Mouse (Mus musculus): ENCODE data around the gene Rcc2.

Gene Rcc2

DNA sequence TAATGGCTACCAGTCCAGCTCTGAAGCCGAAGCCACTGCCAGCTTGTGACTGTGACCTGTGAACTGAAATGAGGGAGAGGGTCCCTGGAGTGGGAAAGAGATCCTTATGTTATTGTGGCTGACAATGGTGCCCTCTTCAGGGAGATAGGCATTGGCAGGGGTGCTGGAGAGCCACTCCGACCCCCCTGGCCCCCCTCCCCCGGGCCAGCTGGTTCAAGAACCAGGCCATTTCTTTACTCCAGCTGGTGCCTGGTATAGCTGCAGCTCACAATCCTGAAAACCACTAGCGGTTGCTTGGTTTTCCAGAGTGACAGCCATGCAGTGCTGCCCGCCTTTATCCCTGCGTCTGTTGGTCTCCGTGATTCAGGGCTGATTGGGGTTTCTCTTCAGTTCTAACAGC, 8.8 kb downstream of the Rcc2 start:
- DNase-seq (ENCODE audit: extremely low spot score, low read depth, low spot score), result no peak

DNA sequence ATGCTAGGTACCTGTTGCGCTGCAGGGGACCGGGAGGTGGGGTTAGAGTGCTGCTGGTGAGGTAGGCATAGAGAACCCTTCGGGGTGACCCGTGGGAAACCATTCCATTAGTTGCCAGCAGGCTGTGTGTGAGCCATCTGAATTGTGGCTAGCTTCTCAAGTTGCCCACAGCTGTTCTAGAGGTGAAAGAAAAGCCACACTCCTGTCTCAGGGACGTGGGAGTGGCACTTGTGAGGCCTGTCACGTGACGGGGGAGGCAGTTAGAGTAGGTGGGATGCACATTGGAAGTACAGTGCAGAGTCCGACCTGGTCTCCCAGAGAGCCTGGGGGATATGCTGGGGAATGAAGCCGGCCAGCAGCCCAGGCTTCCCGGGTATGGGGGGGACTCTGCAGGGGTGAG, 9.3 kb downstream of the Rcc2 start:
- DNase-seq (ENCODE audit: extremely low spot score, low read depth, low spot score), result no peak

DNA sequence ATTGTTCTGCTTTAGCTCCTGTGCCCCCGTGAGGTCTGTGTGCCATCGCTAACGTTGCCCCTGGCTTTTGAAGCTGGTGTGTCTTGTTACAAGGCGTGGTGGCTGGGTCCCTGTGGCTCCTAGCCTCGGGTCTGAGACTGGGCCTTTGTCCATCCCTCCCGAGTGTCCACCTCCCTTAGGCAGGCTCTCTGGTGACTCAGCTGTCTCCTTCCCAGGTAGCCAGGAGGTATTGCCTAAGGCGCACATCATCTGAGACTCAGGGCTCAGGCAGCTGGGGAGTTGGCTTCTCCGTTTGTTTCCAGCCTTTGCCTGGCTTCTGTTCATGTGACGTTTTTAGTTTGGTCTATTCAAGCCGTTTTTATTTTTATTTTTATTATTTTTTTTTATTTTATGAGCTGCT, 10.4 kb downstream of the Rcc2 start:
- no peak for DNase-seq (ENCODE audit: extremely low spot score, low read depth, low spot score)

DNA sequence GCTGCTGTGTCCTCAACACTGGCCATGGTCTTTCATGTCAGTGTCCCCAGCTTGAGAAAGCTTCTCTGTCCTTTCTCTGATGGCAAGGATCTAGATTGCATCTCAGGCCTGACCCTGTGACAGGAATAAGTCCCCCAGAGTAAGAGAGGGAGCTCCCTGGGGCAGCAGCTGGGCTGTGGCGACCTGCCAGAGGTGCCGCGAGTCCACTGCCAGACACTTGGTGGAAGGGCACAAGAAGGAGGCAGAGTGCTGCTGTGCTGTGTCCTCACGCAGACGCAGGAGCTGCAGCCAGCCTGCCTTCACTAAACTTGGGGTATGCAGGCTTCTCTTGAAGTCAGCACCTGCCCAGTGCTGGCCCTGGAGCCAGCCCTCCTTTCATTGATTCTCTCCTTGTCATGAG, 11.0 kb downstream of the Rcc2 start:
- DNase-seq (ENCODE audit: extremely low spot score, low read depth, low spot score), result no peak

DNA sequence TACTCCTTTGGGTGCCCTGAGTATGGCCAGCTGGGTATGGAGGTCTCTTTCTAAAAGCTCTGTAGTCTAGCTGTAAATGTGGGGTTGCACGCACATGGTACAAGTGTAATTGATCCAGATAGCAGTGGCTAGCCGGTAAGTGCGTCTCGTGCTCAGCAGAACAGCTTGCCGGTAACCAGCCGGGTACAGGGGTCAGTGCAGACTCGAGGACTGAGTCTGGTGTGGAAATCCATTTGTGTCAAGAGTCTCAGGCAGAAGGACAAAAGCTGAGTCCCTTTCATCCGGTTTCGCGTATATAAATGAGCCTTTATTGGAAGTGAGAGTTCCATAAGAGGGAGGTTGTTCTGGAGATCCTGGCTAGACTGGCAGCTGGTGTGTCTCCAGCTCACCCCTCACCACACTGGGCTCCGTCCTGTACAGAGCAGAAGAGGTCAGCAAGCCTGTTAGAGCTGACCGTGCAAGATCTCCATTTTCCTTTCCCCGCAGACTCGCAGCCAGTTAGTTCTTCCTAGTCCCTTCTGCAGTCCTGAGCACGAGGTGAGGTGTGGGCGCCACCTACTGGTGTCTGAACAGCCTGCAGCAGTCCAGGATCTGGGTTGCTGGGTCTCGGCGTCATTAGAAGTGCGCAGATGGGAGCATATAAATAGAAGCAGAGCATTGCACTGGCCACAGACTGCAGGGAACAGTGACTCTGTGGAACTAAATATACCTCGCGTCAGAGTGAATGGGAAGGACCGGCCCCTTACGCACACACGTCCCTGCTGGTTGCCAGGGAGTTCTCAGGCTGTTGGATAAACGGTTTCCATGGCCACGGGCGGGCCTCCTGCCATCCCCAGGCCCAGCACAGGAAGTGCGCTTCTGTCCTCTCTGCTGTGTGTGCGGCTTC, 13.4 kb downstream of the Rcc2 start:
- DNase-seq (ENCODE audit: extremely low spot score, low read depth, low spot score), result no peak

DNA sequence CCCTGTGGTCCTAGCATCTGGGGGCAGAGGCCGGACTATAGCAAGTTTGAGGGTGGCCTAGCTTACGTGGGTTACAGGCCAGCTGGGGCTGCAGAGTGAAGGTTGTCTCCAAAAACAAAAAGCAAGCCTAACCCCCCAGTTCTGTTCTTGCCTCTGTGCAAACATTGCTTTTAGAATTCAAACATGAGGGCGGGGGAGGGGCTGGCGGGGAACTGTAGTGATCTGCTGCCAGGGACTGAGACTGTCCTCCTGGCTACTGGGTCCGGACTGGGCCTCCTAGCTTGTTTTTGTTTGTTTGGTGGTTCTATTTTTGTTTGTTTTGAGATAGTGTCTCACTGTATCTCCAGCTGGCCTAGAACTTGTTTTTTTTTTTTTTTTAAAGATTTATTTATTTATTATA, 14.2 kb downstream of the Rcc2 start:
- no peak for DNase-seq (ENCODE audit: extremely low spot score, low read depth, low spot score)

DNA sequence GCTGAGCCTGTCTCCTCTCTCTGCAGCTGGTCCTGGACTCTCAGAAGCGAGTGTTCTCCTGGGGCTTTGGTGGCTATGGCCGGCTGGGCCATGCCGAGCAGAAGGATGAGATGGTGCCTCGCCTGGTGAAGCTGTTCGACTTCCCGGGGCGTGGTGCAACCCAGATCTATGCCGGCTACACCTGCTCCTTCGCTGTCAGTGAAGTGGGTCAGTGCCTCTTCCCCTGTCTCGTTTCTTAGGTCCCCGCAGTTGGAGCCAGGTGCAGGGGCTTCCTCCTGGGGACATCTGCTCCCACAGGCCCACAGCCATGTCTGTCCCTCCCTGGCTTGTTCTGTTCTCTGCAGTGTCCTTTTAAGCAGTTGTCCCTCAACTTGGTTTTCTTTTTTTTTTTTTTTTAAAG, 16.7 kb downstream of the Rcc2 start:
- DNase-seq (ENCODE audit: extremely low spot score, low read depth, low spot score), result no peak

DNA sequence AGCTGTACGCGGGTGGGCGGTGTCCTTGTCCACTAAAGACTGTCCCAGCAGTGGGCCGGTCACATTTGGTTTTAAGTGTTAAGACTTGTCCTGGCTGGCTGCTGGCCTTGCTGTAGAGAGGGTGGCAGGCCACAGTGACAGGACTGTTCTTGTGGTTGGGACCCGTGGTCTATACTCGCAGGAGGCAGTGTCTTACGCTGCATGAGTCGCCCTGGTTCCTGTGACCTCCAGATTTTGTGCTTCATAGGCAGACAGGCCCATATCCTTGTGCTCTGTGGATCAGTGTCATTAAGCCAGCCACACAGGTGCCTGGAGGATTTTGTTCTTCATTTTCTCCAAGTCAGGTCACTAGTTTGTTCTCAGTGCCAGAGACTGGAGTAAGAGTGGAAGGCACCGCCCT, 18.1 kb downstream of the Rcc2 start:
- DNase-seq (ENCODE audit: extremely low spot score, low read depth, low spot score), result no peak

DNA sequence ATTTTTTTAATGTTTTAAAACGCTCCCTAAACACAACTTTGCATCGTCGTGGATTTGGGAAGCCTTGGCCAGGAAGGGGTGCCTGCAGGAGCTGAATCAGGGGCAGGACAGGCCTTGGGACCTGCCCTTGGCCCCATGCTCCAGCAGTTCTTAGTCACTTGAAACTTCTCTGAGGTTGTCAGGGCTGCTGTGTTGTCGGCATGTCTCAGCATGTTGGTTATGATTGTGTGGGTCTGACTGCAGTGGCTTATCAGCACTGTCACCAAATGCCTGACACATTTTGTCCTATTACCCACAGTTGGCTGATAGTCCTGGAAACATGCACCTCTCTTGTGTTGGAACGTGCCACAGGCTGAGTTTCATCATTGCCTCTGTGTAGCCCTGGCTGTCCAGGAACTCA, 19.8 kb downstream of the Rcc2 start:
- DNase-seq (ENCODE audit: extremely low spot score, low read depth, low spot score), result no peak

DNA sequence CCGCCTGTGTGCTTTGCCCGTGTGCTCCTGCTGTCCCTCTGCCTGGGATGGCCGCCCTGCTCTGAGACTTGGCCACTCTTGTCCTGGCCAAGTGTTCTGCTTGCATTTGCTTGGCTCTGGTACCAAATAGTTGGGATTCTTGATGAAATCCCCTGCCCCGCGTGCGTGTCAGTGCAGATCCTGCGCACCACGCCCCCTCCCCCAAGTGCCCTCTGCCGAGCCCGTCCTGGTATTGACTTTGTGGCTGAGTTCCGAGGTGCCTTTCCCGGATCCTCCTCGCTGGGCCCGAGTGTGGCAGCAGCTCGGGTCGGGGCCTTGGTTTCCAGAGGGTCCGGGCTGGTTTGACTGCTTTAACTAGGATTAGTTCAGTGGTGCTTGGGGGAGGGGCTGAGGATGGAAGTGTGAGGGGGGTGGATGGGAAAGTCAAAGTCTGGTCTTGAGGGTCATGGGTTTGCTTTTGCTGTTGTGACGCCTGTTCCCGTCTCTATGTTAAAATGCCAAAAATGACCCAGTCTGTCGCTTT, 21.7 kb downstream of the Rcc2 start:
- no peak for DNase-seq (ENCODE audit: extremely low spot score, low read depth, low spot score)

DNA sequence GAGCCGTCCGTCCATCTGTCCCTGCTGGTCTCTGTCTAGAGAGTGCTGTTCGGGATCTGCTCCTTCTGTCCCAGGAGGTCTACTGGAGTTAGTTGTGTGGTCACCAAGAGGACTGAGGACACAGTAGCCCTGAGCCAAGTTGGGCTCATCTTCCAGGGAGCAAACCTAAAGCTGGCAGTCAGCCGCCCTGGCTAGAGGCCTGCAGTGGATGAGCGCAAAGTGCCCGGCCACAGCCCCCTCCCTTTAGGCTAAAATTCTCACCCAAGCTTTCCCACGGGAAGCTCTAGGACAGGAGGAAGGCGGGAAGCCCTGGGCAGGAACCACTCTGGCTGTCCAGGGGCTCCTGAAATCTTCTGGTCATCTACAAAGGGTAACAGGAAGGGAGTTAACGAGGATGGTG, 22.4 kb downstream of the Rcc2 start:
- no peak for DNase-seq (ENCODE audit: extremely low spot score, low read depth, low spot score)

DNA sequence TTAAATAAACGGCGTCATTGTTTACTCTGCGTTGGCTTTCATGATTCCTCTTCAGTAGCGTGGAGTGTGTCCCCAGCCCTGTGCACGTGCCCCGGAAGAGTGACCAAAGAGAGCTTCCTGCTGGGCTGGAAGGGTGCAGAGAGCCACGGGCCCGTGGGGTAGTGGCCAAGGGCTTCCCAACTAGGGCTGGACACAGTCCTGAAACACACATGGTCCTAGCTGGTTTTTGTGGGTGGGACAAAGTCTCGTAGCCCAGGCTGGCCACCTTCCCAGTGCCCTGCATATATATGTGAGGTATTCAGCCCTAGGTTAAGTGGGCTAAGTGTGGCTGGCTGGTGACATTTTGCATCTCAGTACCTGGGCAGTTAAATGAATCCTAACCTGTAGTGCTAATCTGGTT, 22.9 kb downstream of the Rcc2 start:
- no peak for DNase-seq (ENCODE audit: extremely low spot score, low read depth, low spot score)

DNA sequence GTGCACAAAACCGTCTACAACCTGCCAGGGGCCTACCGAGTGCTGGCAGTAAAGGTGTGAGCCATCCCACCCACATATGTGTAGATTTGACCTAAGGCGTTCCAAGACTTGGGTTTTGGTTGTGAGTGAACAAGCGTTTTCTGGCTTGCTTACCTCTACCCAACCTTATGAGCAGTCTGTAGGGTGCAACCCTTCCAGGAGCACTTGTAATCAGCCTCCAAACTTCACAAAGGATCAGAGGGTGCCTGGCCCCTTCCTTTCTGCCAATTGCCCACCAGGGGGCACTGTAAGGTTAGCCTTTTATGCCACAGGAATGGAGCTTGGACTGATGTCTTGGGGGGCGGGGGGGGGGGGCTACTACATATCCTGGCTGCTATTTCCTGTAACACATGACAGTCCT, 23.5 kb downstream of the Rcc2 start:
- DNase-seq (ENCODE audit: extremely low spot score, low read depth, low spot score), result no peak

DNA sequence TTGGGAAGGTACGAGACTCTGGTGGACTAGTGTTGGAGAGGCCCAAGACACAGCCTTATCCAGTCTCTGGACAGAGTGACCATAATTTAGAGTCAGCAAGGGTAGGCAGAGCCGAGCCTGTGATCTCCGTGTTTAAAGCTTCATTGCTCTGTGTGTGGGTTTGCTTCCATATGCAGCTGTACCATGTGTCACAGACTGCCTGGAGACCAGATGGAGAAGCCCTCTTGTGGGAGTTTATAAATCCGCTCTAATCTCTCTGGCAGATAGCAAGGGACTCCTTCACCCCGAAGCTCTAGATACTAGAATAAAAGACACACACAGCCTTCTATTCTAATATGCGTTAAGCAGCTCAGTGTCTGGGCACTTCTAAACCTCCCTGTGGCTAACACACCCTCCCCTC, 24.4 kb downstream of the Rcc2 start:
- no peak for DNase-seq (ENCODE audit: extremely low spot score, low read depth, low spot score)

DNA sequence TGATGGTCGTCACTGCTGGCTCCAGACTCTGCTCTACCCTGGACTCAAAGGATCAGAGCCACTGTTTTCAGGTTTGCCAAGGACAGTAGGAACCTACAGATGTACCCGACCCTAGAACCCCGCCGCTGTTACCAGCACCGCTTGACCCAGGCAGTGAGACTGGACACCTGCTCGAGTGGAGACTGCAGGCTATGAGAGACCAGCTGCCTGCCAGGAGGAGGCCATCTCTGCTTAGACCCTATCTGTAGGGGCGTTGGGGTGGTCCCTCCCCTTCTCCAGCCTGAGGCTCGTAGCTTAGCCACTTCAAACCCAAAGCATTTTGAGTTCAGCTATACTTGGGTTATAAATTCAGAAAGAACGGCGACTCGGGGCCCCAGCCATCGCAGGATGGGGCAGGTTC, 26.6 kb downstream of the Rcc2 start:
- no peak for DNase-seq (ENCODE audit: extremely low spot score, low read depth, low spot score)

DNA sequence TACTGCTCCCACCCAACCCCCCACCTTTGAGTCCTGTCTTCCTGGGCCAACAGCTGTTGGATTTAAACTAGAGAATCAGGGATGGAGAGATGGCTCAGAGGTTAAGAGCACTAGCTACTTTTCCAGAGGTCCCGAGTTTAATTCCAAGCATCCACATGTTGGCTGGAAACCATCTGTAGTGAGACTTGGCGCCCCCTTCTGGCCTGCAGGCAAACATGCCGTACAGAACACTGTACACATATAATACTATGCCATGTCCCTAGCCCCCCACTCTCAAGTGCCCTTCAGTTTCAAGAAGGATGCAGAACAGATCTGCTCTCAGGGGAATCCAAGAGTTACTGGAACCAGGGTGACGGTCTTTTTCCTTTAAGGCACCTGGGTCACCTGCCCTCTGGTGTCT, 31.3 kb downstream of the Rcc2 start:
- DNase-seq (ENCODE audit: extremely low spot score, low read depth, low spot score), result no peak

DNA sequence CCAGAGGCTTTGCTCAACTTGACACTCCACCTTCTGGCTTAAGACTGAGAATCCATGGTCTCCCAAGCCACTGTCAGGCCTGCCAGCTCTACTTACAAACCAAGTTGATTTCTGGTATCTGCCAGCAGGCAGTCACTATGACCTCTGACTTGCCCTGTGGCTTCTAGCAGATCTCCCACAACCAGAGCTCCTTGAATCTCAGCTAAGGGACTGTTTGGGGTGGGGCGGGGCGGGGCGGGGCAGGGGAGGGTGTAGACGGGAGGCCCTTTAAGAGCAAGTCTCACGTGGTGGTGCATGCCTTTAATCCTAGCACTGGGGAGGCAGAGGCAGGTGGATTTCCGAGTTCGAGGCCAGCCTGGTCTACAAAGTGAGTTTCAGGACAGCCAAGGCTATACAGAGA, 32.5 kb downstream of the Rcc2 start:
- DNase-seq (ENCODE audit: extremely low spot score, low read depth, low spot score), result no peak

DNA sequence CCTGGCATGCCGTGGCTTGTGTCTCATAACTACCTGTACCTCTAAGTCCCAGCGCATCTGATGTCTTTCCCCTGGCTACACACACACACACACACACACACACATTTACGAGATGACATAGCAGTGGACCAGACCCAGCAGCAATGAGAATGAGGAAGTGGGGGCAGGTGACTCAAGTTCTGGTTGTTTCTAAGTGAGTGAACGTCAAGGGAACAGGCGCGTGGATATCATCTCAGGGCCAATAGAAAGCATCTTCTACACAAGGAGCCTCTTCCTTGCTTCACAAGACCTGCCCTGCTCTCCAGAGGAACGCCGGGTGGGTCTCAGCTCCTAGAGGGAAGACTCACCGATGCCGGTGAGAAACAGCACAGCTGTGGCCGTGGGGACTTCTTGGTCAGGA, 40.3 kb downstream of the Rcc2 start:
- no peak for DNase-seq (ENCODE audit: extremely low spot score, low read depth, low spot score)

DNA sequence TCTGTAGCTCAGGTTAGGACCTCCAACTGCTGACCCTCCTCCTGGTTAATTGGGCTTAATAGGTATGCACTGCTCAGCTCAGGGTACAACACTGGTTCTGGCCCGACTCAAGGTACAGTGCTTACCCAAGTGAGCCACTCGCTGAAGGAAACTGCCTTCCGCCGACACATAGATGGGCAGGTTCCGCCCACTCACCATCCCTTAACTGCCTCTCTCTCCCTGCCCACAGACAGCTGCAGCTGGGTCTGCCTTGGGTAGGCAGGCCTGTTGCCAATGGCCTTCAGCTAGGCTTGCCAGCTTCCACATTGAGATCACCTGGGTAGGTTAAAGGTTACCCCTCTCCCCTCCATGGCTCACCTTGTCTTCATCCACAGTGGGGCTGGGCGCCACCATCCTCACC, 41.1 kb downstream of the Rcc2 start:
- no peak for DNase-seq (ENCODE audit: extremely low spot score, low read depth, low spot score)

DNA sequence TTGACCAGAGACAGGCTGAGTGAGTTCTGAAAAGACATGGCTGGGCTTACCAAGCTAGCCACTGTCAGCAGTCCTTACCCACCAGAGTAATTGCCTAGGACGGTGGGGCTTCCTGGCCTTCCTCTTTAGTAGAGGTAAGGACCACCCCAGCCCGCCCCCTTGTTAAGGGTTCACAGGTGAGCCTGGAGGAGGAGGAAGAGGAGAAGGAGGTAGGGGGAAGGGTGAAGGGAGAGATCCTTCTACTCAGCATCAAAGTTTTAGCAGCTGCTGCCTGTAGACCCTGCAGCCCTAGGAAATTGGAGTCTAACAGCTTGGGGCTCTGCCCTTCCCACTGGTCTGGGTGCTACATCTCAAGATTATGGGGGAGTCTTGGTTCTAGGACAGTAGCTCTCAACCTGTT, 42.2 kb downstream of the Rcc2 start, which contains the start of gene Padi6:
TSS of gene Padi6 (minus strand) at position 101 of the 400 bp plus-strand sequence.
- no peak for DNase-seq (ENCODE audit: extremely low spot score, low read depth, low spot score)

DNA sequence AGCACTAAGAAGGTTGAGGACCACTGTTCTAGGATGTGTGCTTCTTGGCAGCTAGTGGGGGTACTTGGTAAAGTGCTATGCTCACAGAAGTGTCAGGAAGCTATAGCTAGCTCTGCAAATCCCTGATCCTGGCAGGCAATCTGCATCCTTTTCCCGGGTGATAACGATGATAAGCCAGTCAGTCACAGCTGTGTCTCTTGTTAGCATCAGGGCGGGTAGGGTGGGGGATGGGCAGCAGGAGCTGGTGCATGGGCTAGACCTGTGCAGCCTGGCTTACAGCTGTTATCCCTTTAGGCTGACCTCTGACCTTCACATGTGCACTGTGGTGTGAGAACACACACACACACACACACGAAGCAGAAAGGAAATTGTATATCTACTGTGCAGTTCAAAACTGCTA, 42.7 kb downstream of the Rcc2 start:
- DNase-seq (ENCODE audit: extremely low spot score, low read depth, low spot score), result no peak

DNA sequence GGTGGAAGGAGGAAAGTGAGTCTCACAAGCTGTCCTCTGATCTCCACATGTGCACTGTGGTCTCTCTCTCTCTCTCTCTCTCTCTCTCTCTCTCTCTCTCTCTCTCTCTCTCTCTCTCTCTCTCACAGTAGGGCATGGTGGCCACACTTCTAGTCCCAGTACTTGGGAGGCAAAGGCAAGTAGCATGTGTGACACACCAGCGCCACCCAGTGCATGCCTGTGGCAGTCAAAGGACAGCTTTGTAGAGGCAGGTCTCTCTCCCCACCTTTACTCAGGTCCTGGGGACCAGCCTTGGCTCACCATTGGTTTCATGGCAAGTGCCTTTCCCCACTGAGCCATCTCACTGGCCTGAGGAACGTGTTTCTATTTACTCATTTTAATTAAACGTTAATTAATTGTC, 44.3 kb downstream of the Rcc2 start:
- no peak for DNase-seq (ENCODE audit: extremely low spot score, low read depth, low spot score)

DNA sequence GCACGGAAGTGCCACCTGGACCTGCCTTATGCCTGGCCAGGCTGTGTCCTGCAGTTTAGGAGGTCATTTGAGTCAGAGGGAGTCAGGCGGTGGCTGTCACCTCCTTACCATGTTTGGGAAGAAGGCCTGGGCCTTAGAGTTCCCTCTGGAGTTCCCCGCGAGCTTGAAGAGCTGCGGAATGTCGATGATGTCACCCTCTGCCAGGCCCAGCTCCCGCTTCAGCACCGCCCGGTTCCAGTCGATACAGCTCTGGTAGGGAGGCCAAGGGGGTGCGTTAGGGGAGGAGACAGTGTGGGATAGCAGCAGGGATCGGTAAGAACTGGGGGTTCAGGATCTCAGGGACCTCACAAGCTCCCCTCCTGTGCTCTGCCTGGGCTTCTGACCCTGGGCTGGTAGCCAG, 47.6 kb downstream of the Rcc2 start:
- DNase-seq (ENCODE audit: extremely low spot score, low read depth, low spot score), result no peak
